Mouse (Mus musculus): ENCODE measurements around the gene Msx2.

- no peak for TF ChIP-seq CTCF (IDR thresholded peaks at IDR 0.05; ENCODE audit: low read depth)
- no peak for TF ChIP-seq EP300 (IDR thresholded peaks at IDR 0.05; ENCODE audit: low read depth)
These were observed 32.9 kb downstream of the Msx2 start for GRCm38 (mm10) chr13:53439957-53440356.
